Mouse (Mus musculus): ENCODE data around the gene Tuba1a.
"Not testable (repeated sequence)": the region's sequence is repeated elsewhere in the genome, so short reads cannot be mapped to it uniquely, and the experiment has no call there.

Tuba1a gene

DNA sequence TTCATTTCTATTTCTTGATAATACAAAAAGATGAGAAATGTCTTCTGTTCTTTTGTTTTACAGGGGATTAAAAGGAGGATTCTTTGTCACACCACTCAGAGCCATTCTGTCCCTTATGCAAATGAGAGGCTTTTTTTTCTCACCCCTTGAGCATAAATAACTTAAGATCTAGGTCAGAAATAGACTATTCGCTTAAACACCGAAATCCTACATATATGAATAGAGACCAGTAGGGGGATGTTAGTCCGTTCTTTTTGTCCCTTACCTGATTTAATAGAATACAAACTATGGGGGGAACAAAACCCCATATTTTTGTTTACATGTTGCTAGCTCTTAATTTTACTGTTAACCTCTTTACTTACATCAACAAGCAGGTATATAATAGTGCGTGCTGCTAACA is 2.5 kb upstream of the Tuba1a start:
- DNase-seq (ENCODE audit: low spot score in 2 of 2), result no peak

DNA sequence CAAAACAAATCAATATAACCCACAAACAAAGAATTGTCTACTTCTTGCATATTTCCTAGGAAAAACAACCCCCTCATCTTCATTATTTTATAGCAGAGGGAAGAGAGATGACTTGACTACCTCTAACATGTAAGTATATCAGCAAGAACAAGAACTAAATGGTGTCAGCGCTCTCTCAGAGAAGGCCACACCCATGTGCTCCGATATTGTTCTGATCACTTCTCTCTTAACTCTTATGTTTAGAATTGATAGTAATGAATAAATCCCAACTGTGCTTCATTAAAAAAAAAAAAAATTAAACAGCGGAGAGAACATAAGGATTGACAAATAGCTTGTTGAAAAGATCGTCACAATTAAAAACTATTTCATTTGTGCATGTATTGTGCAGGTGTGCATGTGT is 1.8 kb upstream of the Tuba1a start:
- DNase-seq (ENCODE audit: low spot score in 2 of 2), result no peak

- DNase-seq (ENCODE audit: low spot score in 2 of 2), result no peak
These were observed 1.1 kb upstream of the Tuba1a start for GRCm38 (mm10) chr15:98954425-98955253.

GRCm38 (mm10) chr15:98952751-98953400 is 627 bp downstream of the Tuba1a start:
- peak; percentile 53 to 81 for DNase-seq (ENCODE audit: low spot score in 2 of 2)

- no peak for DNase-seq (ENCODE audit: low spot score in 2 of 2)
These were observed 1.4 kb downstream of the Tuba1a start for GRCm38 (mm10) chr15:98952063-98952455.

- not testable (repeated sequence) for DNase-seq (ENCODE audit: low spot score in 2 of 2)
These were observed 2.1 kb downstream of the Tuba1a start for GRCm38 (mm10) chr15:98951122-98952062.

DNA sequence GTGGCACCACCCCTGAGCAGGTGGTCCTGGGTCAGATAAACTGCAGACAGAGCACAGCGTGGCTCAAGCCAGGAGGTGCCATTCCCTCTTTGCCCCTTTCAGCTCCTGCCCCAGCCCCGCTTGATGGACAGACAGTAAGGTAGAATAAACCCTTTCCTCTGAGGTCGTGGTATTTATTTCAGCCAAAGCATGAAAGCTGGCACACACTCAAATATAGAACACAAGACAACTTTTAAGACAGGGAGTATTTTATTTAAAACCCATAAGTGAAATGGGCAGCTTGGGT is 4.0 kb downstream of the Tuba1a start:
- no peak for DNase-seq (ENCODE audit: low spot score in 2 of 2)

GRCm38 (mm10) chr15:98948857-98949606 is 4.5 kb downstream of the Tuba1a start:
- DNase-seq (ENCODE audit: low spot score in 2 of 2), result no peak

GRCm38 (mm10) chr15:98948382-98948781 is 5.1 kb downstream of the Tuba1a start:
- DNase-seq (ENCODE audit: low spot score in 2 of 2), result no peak

DNA sequence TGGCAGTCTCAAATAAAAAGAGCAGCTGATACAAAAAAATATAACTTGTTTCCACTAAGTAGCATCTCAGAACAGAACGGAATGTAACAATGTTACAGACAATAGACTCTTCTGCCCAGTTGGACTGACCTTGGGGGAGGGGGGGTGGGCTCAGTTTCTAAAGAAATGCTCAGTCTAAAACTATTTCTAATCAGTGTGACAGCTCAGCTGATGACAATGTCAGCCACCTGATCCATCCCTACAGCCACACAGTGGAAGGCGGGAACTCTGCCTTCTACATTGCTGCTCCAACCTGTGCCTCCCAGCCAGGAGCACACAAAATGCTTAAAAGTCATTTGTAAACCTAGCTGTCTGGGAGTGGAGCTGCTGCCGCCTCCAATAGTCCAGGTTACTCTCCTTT is 5.6 kb downstream of the Tuba1a start:
- no peak for DNase-seq (ENCODE audit: low spot score in 2 of 2)

GRCm38 (mm10) chr15:98943133-98943532 is 10.4 kb downstream of the Tuba1a start:
- no peak for DNase-seq (ENCODE audit: low spot score in 2 of 2)

DNA sequence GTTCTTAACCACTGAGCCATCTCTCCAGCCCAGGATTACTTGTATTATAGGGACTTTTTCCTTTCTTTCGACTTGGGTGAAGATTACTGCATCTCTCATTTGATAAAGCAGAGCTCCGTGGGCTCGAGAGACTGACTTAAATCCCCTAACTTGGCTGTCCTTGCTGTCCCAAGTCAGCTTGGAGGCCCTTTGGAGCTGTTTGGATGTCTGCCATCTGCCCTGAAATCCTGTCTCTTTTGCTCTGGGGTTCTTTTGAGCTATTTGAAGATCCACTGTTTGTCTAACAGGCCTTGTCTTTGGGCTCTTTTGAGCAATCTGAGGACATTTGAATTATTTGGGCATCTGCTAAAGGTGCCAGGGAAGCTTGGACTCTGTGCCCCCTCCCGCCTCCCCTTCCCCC is 11.4 kb downstream of the Tuba1a start:
- no peak for DNase-seq (ENCODE audit: low spot score in 2 of 2)

DNA sequence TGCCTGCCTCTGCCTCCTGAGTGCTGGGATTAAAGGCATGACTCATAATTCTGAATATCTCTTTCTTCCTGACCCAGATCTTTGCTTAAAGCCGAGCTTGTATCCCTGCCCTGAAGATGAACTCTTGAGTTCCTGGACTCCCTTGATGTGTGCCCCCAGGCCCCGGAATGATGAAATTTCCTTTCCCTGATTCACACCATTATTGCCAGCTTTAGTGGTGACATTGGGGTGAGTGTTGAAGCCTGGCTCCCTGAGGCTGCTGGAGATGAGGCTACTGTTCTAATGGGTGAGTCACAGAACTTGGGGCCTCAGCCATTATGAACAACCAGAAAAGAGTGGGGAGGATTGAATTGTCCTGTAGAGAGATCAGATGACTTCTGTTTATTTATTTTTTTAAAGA is 12.0 kb downstream of the Tuba1a start:
- no peak for DNase-seq (ENCODE audit: low spot score in 2 of 2)

- no peak for DNase-seq (ENCODE audit: low spot score in 2 of 2)
These were observed 12.7 kb downstream of the Tuba1a start for GRCm38 (mm10) chr15:98940816-98941215.

DNA sequence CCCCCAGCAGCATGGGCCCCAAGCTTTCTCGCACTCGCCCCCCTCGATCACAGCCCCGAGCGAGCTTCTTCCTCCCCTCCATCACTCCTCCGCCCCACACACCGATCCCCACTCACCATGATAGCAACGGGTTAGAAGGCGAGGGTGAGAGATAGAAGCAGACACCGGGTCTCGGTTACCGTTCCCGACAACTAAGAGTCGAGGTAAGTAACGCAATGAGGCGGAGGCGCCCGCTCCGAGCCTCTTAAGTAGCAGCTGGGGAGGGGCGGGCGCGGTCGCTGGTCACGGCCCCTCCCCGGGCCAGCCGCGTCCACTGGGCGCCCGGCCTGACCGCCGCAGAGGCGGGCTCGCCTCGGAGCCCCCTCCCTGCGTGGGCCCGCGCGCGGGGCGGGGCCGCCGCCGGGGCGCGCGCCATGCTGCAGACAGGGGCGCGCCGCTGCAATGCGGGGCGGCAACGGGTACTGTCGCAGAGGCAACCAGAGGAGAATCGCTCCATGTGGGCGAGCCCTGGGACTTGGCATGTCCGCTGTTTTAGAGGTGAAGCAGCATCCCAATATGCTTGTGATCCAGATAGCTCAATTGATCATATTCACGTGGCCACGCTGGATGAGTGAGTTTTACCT is 19.2 kb downstream of the Tuba1a start, which contains the start of gene Tuba1b:
Gene Tuba1b (minus strand): TSS at position 349 of the 623 bp plus-strand sequence.
- DNase-seq (ENCODE audit: low spot score in 2 of 2), result peak; percentile 83 to 89

DNA sequence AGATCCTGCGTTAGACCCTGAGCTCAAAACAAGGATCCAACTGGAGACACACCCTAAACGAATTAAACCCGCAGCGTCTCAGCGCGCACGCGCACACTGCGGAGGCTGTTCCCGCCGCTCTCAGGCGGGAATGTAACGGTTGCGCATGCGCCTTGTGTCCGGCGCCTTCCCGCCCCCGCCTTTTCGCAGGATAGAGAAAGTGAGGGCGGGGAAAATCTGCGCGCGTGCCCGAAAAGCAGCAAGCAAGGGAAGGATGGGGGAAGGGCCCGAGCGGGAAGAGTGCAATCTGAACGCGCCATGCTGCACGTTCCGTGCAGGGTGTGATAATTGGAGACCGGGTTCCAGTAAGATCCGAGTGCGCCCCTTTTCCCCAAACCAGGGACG is 19.7 kb downstream of the Tuba1a start:
- DNase-seq (ENCODE audit: low spot score in 2 of 2), result peak; percentile 77 to 94

GRCm38 (mm10) chr15:98933004-98933671 is 20.4 kb downstream of the Tuba1a start:
- DNase-seq (ENCODE audit: low spot score in 2 of 2), result not testable (repeated sequence)

DNA sequence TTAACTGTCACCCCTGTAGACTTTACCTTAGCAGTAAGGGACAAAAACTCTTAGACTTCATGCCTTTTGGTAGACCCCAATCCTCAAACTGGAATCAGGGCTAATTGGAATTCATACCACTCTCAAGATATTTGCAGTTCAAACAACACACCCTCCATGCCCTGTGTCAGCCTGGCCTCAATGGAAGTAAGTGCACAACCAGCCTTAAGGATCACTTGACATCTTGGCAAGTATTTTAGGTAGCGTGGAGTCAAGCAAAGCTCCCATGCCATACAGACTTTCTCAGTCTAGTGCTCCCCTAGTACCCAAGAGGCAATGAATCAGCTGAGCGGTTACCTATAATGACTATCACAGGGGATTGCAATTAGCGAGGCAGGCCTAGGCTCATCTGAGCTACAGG is 22.5 kb downstream of the Tuba1a start:
- no peak for DNase-seq (ENCODE audit: low spot score in 2 of 2)

DNA sequence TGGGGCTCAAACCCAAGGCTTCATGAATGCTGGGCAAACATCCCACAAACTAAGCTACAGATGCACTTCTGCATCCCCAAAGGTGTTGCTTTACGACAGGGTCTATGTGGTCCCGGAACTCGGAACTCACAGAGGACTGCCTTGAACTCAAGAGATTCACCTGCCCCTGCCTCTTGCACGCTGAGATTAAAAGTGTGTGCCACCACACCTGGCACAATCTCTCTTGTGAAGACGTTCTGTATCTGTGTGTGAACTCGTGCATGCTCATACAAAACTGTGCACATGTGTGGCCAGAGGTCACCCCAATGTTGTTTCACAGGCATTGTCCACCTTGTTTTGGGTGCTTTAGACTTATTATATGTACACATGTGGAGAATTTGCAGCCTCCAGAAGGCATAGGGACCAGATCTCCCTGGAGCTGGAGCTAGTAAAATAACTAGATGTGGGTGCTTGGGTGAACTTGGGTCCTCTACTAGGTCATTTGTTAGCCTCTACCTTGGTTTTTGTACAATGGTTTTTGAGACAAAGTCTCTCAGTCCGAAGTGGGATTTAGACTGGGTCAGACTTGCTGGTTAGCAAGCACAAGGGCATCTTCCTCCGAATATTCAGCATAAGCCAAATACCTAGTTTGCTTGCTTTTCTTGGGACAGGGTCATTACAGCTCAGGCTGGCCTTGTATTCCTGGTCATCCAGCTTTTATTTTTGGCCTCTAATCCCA is 23.3 kb downstream of the Tuba1a start:
- no peak for DNase-seq (ENCODE audit: low spot score in 2 of 2)

All from urinary bladder, adult 18-20 months (tissue).